Mouse (Mus musculus) intestine, embryonic 14.5 days (tissue): ENCODE measurements around the gene Unkl. TPM values are rescaled to one million over a fixed set of nuclear protein-coding genes. Genes with fewer than 3 reads are reported as not detected.
A peak's percentile ranks its signal among the peaks of the same experiment; 100 is the strongest.

Experiments used
- ATAC-seq: fragments of 200-750 bp; cut with Nextera tagmentation; replicated peaks from 2 replicates; pipeline ENCODE4 v1.8.0; 2017; ENCODE audit warnings: low read depth, moderate number of reproducible peaks, moderate TSS enrichment, moderate library complexity; ENCODE audit not compliant: low FRiP score, low TSS enrichment
- DNase-seq: peaks from one replicate; pipeline ENCODE4 v3.0.0-alpha.2; 2018; ENCODE audit warnings: low spot score
- H3K27ac ChIP-seq: fragments of 300-500 bp; sonication (generic); 2 replicates; pipeline ENCODE4 v1.5.1; 2014; ENCODE audit warnings: low read depth, mild to moderate bottlenecking, control low read depth
- H3K27me3 ChIP-seq: fragments of 300-500 bp; sonication (generic); replicated peaks from 2 replicates; pipeline ENCODE4 v1.6.1; 2014; ENCODE audit warnings: low read length, control low read depth; ENCODE audit not compliant: control insufficient read depth, insufficient read depth
- H3K36me3 ChIP-seq: fragments of 300-500 bp; sonication (generic); 2 replicates; pipeline ENCODE4 v1.6.1; 2014; ENCODE audit warnings: low read length, control low read depth; ENCODE audit not compliant: control insufficient read depth, insufficient read depth
- H3K4me1 ChIP-seq: fragments of 300-500 bp; sonication (generic); replicated peaks from 2 replicates; pipeline ENCODE4 v1.6.1; 2014; ENCODE audit warnings: low read length, control low read depth, mixed read lengths; ENCODE audit not compliant: control insufficient read depth, insufficient read depth
- H3K4me2 ChIP-seq: fragments of 300-500 bp; sonication (generic); 2 replicates; pipeline ENCODE4 v1.6.1; 2014; ENCODE audit warnings: low read length
- H3K4me3 ChIP-seq: fragments of 300-500 bp; sonication (generic); 2 replicates; pipeline ENCODE4 v1.5.1; 2014; ENCODE audit warnings: low read depth, low read length, control low read depth, mixed read lengths
- H3K9ac ChIP-seq: fragments of 300-500 bp; sonication (generic); 2 replicates; pipeline ENCODE4 v1.6.1; 2014; ENCODE audit warnings: mild to moderate bottlenecking, low read length
- H3K9me3 ChIP-seq: fragments of 300-500 bp; sonication (generic); 2 replicates; pipeline ENCODE4 v1.6.1; 2016; ENCODE audit warnings: low read length, control low read depth; ENCODE audit not compliant: control insufficient read depth
- WGBS: fragments of 180-500 bp; shearing (Covaris S2); extraction: QIAGEN DNeasy Blood & Tissue Kit; methylation state at CpG from one replicate; pipeline ENCODE4 v1.1.7; 2014; 5-methylcytosine and 5-hydroxymethylcytosine counted together
- polyA plus RNA-seq: library from polyadenylated mRNA; unstranded; fragments of >200 nt; fragmentation: Nextera tagmentation; extraction: Ambion mirVana; gene quantifications from 2 replicates; pipeline ENCODE4 v1.2.1, GENCODE M21; 2014

The Unkl gene
- polyA plus RNA-seq, 1 experiment from 2014 or later, result 4.8 TPM

GRCm38 (mm10) chr17:25172558-25172957 lies 15.6 kb upstream of the Unkl start:
- no peaks in the 10 kb centered on the region for H3K27me3 ChIP-seq
- 80% methylated on average over 3 of the region's 3 CpGs for WGBS
- no peaks in the 10 kb centered on the region for H3K4me1 ChIP-seq
- H3K4me2 ChIP-seq, result no peak overlapping the region
- no peak for ATAC-seq
- no peak for DNase-seq
- no peak overlapping the region for H3K9ac ChIP-seq
- H3K9me3 ChIP-seq, result no peaks in the 10 kb centered on the region
- H3K27ac ChIP-seq, result no peak overlapping the region
- no peaks in the 10 kb centered on the region for H3K36me3 ChIP-seq
- no peak overlapping the region for H3K4me3 ChIP-seq

DNA sequence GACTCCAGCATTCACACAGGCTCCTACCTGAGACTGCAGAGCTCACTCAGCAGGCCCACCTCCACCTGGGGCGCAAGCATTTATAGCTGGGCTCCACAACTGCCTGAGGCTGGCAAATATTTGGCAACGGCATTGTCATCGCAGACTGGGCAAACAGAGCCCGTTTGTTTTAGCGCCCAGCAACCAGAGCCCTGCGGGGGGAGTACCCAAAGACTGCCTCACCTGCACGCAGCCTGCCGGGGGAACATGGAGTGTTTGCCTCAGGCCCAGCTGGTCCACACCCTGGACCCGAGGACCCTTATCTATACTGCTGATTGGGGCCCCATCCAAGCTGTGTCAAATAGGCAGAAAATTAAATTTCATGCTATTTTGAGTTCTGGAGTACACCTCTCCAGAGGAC lies 12.8 kb upstream of the Unkl start, which contains the start of gene Gm38655:
Gm38655 (minus strand) TSS at position 61 of the 400 bp plus-strand sequence.
- ATAC-seq (peak; percentile 81), DNase-seq (no peak)
- H3K4me2 ChIP-seq, result no peak within 1 kb of the TSS

GRCm38 (mm10) chr17:25183232-25183631 lies 5.0 kb upstream of the Unkl start:
- peaks cover 9% of the 10 kb centered on the region; the same call in 1 of the 2 replicates for H3K36me3 ChIP-seq
- H3K4me3 ChIP-seq, result no peak overlapping the region
- H3K9me3 ChIP-seq, result no peaks in the 10 kb centered on the region
- no peak overlapping the region for H3K27ac ChIP-seq
- DNase-seq, result no peak
- ATAC-seq, result no peak
- H3K27me3 ChIP-seq, result no peaks in the 10 kb centered on the region
- H3K4me2 ChIP-seq, result peak overlapping the region; percentile 83
- peaks cover 12% of the 10 kb centered on the region for H3K4me1 ChIP-seq
- no peak overlapping the region for H3K9ac ChIP-seq

More for the DNA sequence above, 12.8 kb upstream of the Unkl start, which contains the start of gene Gm38655:
- H3K4me3 ChIP-seq, result no peak within 1 kb of the TSS
- 63% methylated on average over 9 of the region's 9 CpGs for WGBS
- no peak within 1 kb of the TSS for H3K9ac ChIP-seq
- no peaks in the 10 kb centered on the region for H3K27me3 ChIP-seq
- no peaks in the 10 kb centered on the region for H3K9me3 ChIP-seq
- H3K27ac ChIP-seq, result no peak within 1 kb of the TSS
- no peaks in the 10 kb centered on the region for H3K36me3 ChIP-seq
- H3K4me1 ChIP-seq, result no peaks in the 10 kb centered on the region

DNA sequence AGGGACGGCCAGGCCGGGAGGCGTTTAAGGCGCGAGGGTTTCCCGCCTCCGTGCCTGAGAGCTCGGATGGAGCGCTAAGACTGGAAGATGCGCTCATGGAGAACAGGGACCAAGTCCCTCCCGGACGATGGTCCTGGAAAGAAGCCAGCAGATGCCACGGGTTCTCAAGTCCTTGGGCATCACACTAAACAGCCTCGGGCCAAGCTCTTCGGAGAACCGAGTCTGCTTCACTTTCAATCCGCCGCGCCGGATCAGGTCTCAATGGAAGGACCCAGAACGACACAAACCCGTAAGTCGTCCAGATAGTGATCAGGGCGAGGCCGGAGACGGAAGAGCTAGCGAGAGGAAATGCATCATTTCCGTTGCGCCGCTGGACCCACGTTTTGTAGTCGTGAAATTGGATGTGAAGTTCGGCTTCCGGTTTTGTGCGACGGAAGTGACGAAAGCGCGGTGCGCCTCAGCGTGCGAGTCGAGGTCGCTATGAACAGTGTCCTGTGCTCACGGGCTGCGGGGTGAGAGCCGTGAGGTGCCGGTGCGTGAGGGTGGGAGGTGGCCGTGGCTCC lies 4.0 kb upstream of the Unkl start, which contains the start of gene BC003965:
BC003965 (plus strand) TSS at position 426 of the 563 bp plus-strand sequence.
- H3K9ac ChIP-seq, result peak within 1 kb of the TSS; percentile 63
- ATAC-seq (peak; percentile 83), DNase-seq (peak; percentile 99)
- peak within 1 kb of the TSS; percentile 83 for H3K4me2 ChIP-seq
- H3K27me3 ChIP-seq, result no peaks in the 10 kb centered on the region
- WGBS, result under 1% methylated on average over 50 of the region's 50 CpGs
- H3K4me1 ChIP-seq, result peaks cover 14% of the 10 kb centered on the region
- peak within 1 kb of the TSS; percentile 86 for H3K27ac ChIP-seq
- H3K36me3 ChIP-seq, result peaks cover 9% of the 10 kb centered on the region; the same call in 1 of the 2 replicates
- no peaks in the 10 kb centered on the region for H3K9me3 ChIP-seq
- H3K4me3 ChIP-seq, result peak within 1 kb of the TSS; percentile 92

DNA sequence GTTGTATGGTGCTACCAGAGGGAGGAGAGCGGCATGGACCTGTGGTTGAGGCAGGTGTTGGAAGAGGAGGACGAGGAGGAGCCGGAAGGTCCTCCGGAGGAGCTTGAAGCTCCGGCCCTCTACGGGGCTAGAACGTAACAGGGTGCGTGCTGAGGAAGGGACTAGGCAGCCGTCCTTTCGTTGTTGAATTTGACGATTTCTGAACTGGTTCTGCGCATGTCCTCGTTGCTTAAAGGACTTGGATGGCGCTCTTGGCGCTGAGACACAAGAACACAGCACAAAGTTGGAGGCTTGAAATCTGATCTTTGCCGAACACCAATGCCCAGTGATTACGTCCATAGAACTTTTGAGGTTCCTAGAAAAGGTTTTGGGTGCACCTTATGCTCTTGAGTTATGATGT lies 3.2 kb upstream of the Unkl start:
- Histone ChIP-seq H3K4me1 (peaks cover 20% of the 10 kb centered on the region), H3K4me2 (peak overlapping the region; percentile 78), H3K9ac (peak overlapping the region; percentile 63), H3K4me3 (peak overlapping the region; percentile 92), H3K36me3 (peaks cover 9% of the 10 kb centered on the region; the same call in 1 of the 2 replicates), H3K9me3 (no peaks in the 10 kb centered on the region), H3K27me3 (no peaks in the 10 kb centered on the region), H3K27ac (peak overlapping the region; percentile 86; the same call in 1 of the 2 replicates)
- peak; percentile 21 for ATAC-seq
- 7% methylated on average over 17 of the region's 17 CpGs for WGBS
- peak; percentile 53 for DNase-seq

- peak; percentile 56 for DNase-seq
- Histone ChIP-seq H3K36me3 (peaks cover 21% of the 10 kb centered on the region), H3K27ac (peak overlapping the region; percentile 77), H3K4me1 (peaks cover 20% of the 10 kb centered on the region), H3K4me2 (peak overlapping the region; percentile 85), H3K9me3 (no peaks in the 10 kb centered on the region), H3K9ac (peak overlapping the region; percentile 91), H3K27me3 (no peaks in the 10 kb centered on the region), H3K4me3 (peak overlapping the region; percentile 84)
- no peak for ATAC-seq
- WGBS, result 5% methylated on average over 11 of the region's 11 CpGs
Measured at GRCm38 (mm10) chr17:25187784-25188149, 430 bp upstream of the Unkl start.

- Histone ChIP-seq H3K27ac (no peak overlapping the region), H3K4me3 (peak overlapping the region; percentile 84), H3K4me2 (peak overlapping the region; percentile 85), H3K9me3 (no peaks in the 10 kb centered on the region), H3K36me3 (peaks cover 27% of the 10 kb centered on the region), H3K4me1 (peaks cover 17% of the 10 kb centered on the region), H3K27me3 (no peaks in the 10 kb centered on the region), H3K9ac (peak overlapping the region; percentile 91)
- 4% methylated on average over 16 of the region's 16 CpGs for WGBS
- no peak for DNase-seq
- ATAC-seq, result peak; percentile 2; the same call in 1 of the 2 replicates
Measured at GRCm38 (mm10) chr17:25189091-25189490, 894 bp downstream of the Unkl start.

DNA sequence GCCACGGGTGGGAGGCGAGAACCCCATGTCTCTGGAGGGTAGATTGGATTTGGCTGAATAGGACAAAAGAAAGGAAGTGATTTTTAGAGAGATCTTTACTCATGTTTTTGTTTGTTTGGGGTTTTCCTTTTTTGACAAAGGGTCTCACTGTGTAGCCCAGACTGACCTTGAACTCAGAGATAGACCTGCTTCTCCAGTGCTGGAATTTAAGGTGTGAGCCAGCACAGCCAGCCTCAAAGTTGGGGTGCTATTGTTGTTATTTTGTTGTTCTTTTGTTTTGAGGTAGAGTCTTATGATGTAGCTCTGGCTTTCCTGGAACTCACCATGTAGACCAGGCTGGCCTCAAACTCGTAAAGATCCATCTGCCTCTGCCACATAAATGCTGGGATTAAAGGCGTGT lies 14.2 kb downstream of the Unkl start:
- H3K9ac ChIP-seq, result no peak overlapping the region
- H3K27ac ChIP-seq, result no peak overlapping the region
- no peak overlapping the region for H3K4me2 ChIP-seq
- DNase-seq (no peak), ATAC-seq (no peak)
- no peaks in the 10 kb centered on the region for H3K4me1 ChIP-seq
- H3K4me3 ChIP-seq, result no peak overlapping the region
- H3K9me3 ChIP-seq, result no peaks in the 10 kb centered on the region
- no peaks in the 10 kb centered on the region for H3K27me3 ChIP-seq
- 91% methylated on average over 4 of the region's 4 CpGs for WGBS
- peaks cover 63% of the 10 kb centered on the region for H3K36me3 ChIP-seq

- H3K27ac ChIP-seq, result no peak overlapping the region
Measured at GRCm38 (mm10) chr17:25210006-25210405, 21.8 kb downstream of the Unkl start.

More at GRCm38 (mm10) chr17:25210006-25210405, 21.8 kb downstream of the Unkl start:
- Histone ChIP-seq H3K36me3 (peaks cover 83% of the 10 kb centered on the region), H3K9me3 (no peaks in the 10 kb centered on the region), H3K4me1 (no peaks in the 10 kb centered on the region), H3K4me3 (no peak overlapping the region), H3K4me2 (no peak overlapping the region), H3K9ac (no peak overlapping the region), H3K27me3 (no peaks in the 10 kb centered on the region)
- ATAC-seq, result no peak
- WGBS, result 85% methylated on average over 4 of the region's 4 CpGs
- no peak for DNase-seq
